Mouse (Mus musculus): Measurements from ENCODE around the gene Pla2g1b. TPM values are rescaled to one million over a fixed set of nuclear protein-coding genes. Genes with fewer than 3 reads are reported as not detected.

Pla2g1b gene
- total and polyA plus RNA-seq, 2 experiments: 2.7 TPM; not detected in 1

GRCm38 (mm10) chr5:115450410-115451317 lies 15.4 kb upstream of the Pla2g1b start:
- no peak overlapping the region for H3K27ac ChIP-seq (replicated peaks; ENCODE audit: insufficient read depth, low read depth, low read length)
- H3K4me3 ChIP-seq (ENCODE audit: insufficient read depth, low read depth, low read length): no peak overlapping the region
- DNase-seq (ENCODE audit: extremely low read depth, low read depth, low spot score): no peak
- H3K79me2 ChIP-seq (ENCODE audit: control insufficient read depth, insufficient read depth, low read length): no peaks in the 10 kb centered on the region
- H3K36me3 ChIP-seq (ENCODE audit: control insufficient read depth, insufficient read depth, low read length): no peaks in the 10 kb centered on the region
- H3K27me3 ChIP-seq (ENCODE audit: control insufficient read depth, insufficient read depth, low read length): no peaks in the 10 kb centered on the region
- TF ChIP-seq CTCF (IDR thresholded peaks at IDR 0.05; ENCODE audit: low read depth, low read length) (no peak), POLR2A (IDR thresholded peaks at IDR 0.05; ENCODE audit: extremely low read depth, insufficient read depth, low read length) (no peak)
- H3K4me1 ChIP-seq (ENCODE audit: control insufficient read depth, insufficient read depth, low read length): no peaks in the 10 kb centered on the region
- H3K9ac ChIP-seq (ENCODE audit: low read depth, low read length): no peak overlapping the region
- WGBS: 75% methylated on average over 27 of the region's 27 CpGs

DNA sequence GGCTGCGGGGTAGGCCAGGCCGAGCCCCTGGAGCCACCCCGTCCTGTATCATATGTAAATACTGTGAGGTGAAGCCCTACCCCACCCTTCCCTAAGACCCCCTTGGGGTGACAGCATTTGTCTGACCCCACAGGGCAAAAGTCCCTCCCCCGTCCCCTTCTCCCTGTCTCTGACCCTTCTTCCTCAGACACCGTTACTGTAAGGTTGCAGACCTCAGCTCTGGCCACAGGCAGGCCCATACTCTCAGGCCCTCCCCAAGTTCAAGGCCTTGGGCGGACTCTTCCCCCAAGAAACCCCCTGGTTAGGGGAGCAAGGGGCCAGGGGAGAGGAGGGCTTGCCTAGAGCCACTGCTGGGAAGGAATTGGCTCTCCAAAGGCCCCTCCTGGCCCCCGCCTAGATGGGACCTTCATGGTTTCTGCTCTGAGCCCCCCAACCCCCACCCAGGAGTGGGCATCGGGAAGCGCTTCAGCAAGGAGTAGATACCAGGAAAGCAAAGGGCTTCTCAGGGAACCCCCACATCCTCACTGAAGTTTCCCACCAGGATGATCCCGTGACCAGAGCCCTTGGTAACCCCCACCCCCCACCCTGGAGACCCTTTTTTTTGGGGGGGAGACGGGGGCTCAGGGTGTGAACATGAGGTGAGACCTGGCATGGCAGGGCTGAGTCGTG lies 11.5 kb upstream of the Pla2g1b start:
- no peaks in the 10 kb centered on the region for H3K27me3 ChIP-seq (ENCODE audit: control insufficient read depth, insufficient read depth, low read length)
- H3K36me3 ChIP-seq (ENCODE audit: control insufficient read depth, insufficient read depth, low read length): no peaks in the 10 kb centered on the region
- H3K79me2 ChIP-seq (ENCODE audit: control insufficient read depth, insufficient read depth, low read length): no peaks in the 10 kb centered on the region
- TF ChIP-seq CTCF (IDR thresholded peaks at IDR 0.05; ENCODE audit: low read depth, low read length): no peak
- TF ChIP-seq POLR2A (IDR thresholded peaks at IDR 0.05; ENCODE audit: extremely low read depth, insufficient read depth, low read length): no peak
- no peak overlapping the region for H3K27ac ChIP-seq (replicated peaks; ENCODE audit: insufficient read depth, low read depth, low read length)
- no peak overlapping the region for H3K4me3 ChIP-seq (ENCODE audit: insufficient read depth, low read depth, low read length)
- WGBS: 79% methylated on average over 12 of the region's 12 CpGs
- no peak for DNase-seq (ENCODE audit: extremely low read depth, low read depth, low spot score)
- H3K9ac ChIP-seq (ENCODE audit: low read depth, low read length): no peak overlapping the region
- no peaks in the 10 kb centered on the region for H3K4me1 ChIP-seq (ENCODE audit: control insufficient read depth, insufficient read depth, low read length)

DNA sequence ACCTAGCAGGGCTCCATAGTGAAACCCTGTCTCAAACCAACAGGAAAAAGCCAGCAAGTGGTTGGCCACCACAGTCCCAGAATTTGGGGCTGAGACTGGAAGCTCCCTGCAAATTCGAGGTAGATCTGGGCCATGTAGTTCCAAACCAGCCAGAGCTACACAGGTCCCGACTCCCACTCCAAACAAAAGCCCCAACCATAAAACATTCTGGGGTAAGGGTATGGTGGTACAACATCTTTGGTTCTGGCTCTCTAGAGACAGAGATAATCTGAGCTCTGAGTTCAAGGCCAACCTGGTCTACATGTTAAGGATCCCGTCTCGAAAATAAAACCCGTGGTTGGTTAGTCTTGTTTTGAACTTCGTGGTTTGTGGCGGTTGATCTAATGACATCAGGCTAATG lies 10.2 kb upstream of the Pla2g1b start:
- 86% methylated on average over 7 of the region's 7 CpGs for WGBS
- H3K4me1 ChIP-seq (ENCODE audit: control insufficient read depth, insufficient read depth, low read length): no peaks in the 10 kb centered on the region

DNA sequence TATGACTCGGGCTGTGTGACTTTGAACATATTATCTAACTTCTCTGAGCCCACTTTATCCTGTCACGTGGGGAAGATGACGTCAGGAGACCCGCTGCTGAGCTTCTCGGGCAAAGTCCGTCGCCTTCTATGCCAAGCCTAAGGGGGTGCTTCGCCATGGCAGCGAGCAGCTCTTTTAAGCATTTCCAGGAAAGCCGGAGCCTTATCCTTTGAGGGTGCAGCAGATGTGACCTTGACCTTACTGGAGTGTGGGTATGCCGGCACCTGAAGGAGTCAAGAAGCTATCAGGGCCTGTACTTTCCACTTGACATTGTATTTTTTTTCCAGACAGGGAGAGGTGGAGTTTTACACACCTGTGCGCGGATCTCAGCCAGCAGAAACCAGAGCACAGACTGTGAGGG lies 7.1 kb upstream of the Pla2g1b start:
- Histone ChIP-seq H3K36me3 (ENCODE audit: control insufficient read depth, insufficient read depth, low read length) (no peaks in the 10 kb centered on the region), H3K27ac (replicated peaks; ENCODE audit: insufficient read depth, low read depth, low read length) (no peak overlapping the region), H3K4me3 (ENCODE audit: insufficient read depth, low read depth, low read length) (no peak overlapping the region), H3K79me2 (ENCODE audit: control insufficient read depth, insufficient read depth, low read length) (no peaks in the 10 kb centered on the region), H3K27me3 (ENCODE audit: control insufficient read depth, insufficient read depth, low read length) (no peaks in the 10 kb centered on the region), H3K4me1 (ENCODE audit: control insufficient read depth, insufficient read depth, low read length) (no peaks in the 10 kb centered on the region), H3K9ac (ENCODE audit: low read depth, low read length) (no peak overlapping the region)
- WGBS: 57% methylated on average over 13 of the region's 13 CpGs
- no peak for DNase-seq (ENCODE audit: extremely low read depth, low read depth, low spot score)
- TF ChIP-seq POLR2A (IDR thresholded peaks at IDR 0.05; ENCODE audit: extremely low read depth, insufficient read depth, low read length) (no peak), CTCF (IDR thresholded peaks at IDR 0.05; ENCODE audit: low read depth, low read length) (no peak)

More for the DNA sequence above, 10.2 kb upstream of the Pla2g1b start:
- no peak overlapping the region for H3K4me3 ChIP-seq (ENCODE audit: insufficient read depth, low read depth, low read length)
- no peak for TF ChIP-seq POLR2A (IDR thresholded peaks at IDR 0.05; ENCODE audit: extremely low read depth, insufficient read depth, low read length)
- no peak for TF ChIP-seq CTCF (IDR thresholded peaks at IDR 0.05; ENCODE audit: low read depth, low read length)
- H3K9ac ChIP-seq (ENCODE audit: low read depth, low read length): no peak overlapping the region
- H3K36me3 ChIP-seq (ENCODE audit: control insufficient read depth, insufficient read depth, low read length): no peaks in the 10 kb centered on the region
- no peak overlapping the region for H3K27ac ChIP-seq (replicated peaks; ENCODE audit: insufficient read depth, low read depth, low read length)
- H3K27me3 ChIP-seq (ENCODE audit: control insufficient read depth, insufficient read depth, low read length): no peaks in the 10 kb centered on the region
- no peaks in the 10 kb centered on the region for H3K79me2 ChIP-seq (ENCODE audit: control insufficient read depth, insufficient read depth, low read length)
- no peak for DNase-seq (ENCODE audit: extremely low read depth, low read depth, low spot score)

- no peak for DNase-seq (ENCODE audit: extremely low read depth, low read depth, low spot score)
- no peaks in the 10 kb centered on the region for H3K27me3 ChIP-seq (ENCODE audit: control insufficient read depth, insufficient read depth, low read length)
- H3K27ac ChIP-seq (replicated peaks; ENCODE audit: insufficient read depth, low read depth, low read length): no peak overlapping the region
- WGBS: 83% methylated on average over 18 of the region's 18 CpGs
- H3K9ac ChIP-seq (ENCODE audit: low read depth, low read length): no peak overlapping the region
- H3K36me3 ChIP-seq (ENCODE audit: control insufficient read depth, insufficient read depth, low read length): no peaks in the 10 kb centered on the region
- H3K4me1 ChIP-seq (ENCODE audit: control insufficient read depth, insufficient read depth, low read length): no peaks in the 10 kb centered on the region
- H3K79me2 ChIP-seq (ENCODE audit: control insufficient read depth, insufficient read depth, low read length): no peaks in the 10 kb centered on the region
- no peak overlapping the region for H3K4me3 ChIP-seq (ENCODE audit: insufficient read depth, low read depth, low read length)
- no peak for TF ChIP-seq CTCF (IDR thresholded peaks at IDR 0.05; ENCODE audit: low read depth, low read length)
- no peak for TF ChIP-seq POLR2A (IDR thresholded peaks at IDR 0.05; ENCODE audit: extremely low read depth, insufficient read depth, low read length)
Measured at GRCm38 (mm10) chr5:115464408-115465115, 1.5 kb upstream of the Pla2g1b start.

All from liver, adult 2 months (tissue).